Mouse (Mus musculus) embryonic facial prominence, embryonic 10.5 days (tissue): Measurements from ENCODE around the gene Glyctk. TPM values are rescaled to one million over a fixed set of nuclear protein-coding genes. Genes with fewer than 3 reads are reported as not detected.

ENCODE experiments used
- DNase-seq: peaks from one replicate; pipeline ENCODE4 v3.0.0-alpha.2; 2017; ENCODE audit warnings: low spot score
- H3K27ac ChIP-seq: fragments of 300-500 bp; sonication (generic); replicated peaks from 2 replicates; pipeline ENCODE4 v1.5.1; 2016; ENCODE audit warnings: mild to moderate bottlenecking
- H3K27me3 ChIP-seq: fragments of 300-500 bp; sonication (generic); replicated peaks from 2 replicates; pipeline ENCODE4 v1.6.1; 2016; ENCODE audit warnings: low read depth, mild to moderate bottlenecking; ENCODE audit not compliant: poor library complexity, severe bottlenecking
- H3K36me3 ChIP-seq: fragments of 300-500 bp; sonication (generic); replicated peaks from 2 replicates; pipeline ENCODE4 v1.6.1; 2016; ENCODE audit warnings: mild to moderate bottlenecking, moderate library complexity
- H3K4me1 ChIP-seq: fragments of 300-500 bp; sonication (generic); 2 replicates; pipeline ENCODE4 v1.6.1; 2016
- H3K4me3 ChIP-seq: fragments of 300-500 bp; sonication (generic); 2 replicates; pipeline ENCODE4 v1.5.1; 2016; ENCODE audit warnings: mild to moderate bottlenecking, moderate library complexity
- H3K9me3 ChIP-seq: fragments of 300-500 bp; sonication (generic); 2 replicates; pipeline ENCODE4 v1.6.1; 2016; ENCODE audit warnings: mild to moderate bottlenecking
- WGBS: fragments of 180-500 bp; shearing (Covaris S2); methylation state at CpG from one replicate; pipeline ENCODE4 v1.1.7; 2016; 5-methylcytosine and 5-hydroxymethylcytosine counted together
- microRNA counts: library from miRNA; unstranded; fragments of <30 nt; microRNA quantifications from one replicate; lab custom pipeline; 2017
- microRNA-seq: library from miRNA; unstranded; fragments of <30 nt; microRNA quantifications from one replicate; pipeline ENCODE4, GENCODE M21; 2017
- polyA plus RNA-seq: library from polyadenylated mRNA; unstranded; fragments of >200 nt; fragmentation: Nextera tagmentation; extraction: Ambion mirVana; gene quantifications from 2 replicates; pipeline ENCODE4 v1.2.1, GENCODE M21; 2016

Glyctk gene
- polyA plus RNA-seq, 1 experiment from 2014 or later, result 2.9 TPM

GRCm38 (mm10) chr9:106129072-106129471 is 28.9 kb downstream of the Glyctk start:
- DNase-seq, result no peak
- H3K27ac ChIP-seq, result 0 out of 2 replicates have a peak overlapping the region, but pooled peaks have one; percentile 22
- WGBS, result 82% methylated on average over 2 of the region's 2 CpGs

GRCm38 (mm10) chr9:106126786-106127251 is 31.1 kb downstream of the Glyctk start:
- Histone ChIP-seq H3K27ac (peak overlapping the region; percentile 83), H3K9me3 (no peaks in the 10 kb centered on the region), H3K36me3 (no peaks in the 10 kb centered on the region), H3K4me1 (peaks cover 30% of the 10 kb centered on the region), H3K4me3 (no peak overlapping the region), H3K27me3 (no peaks in the 10 kb centered on the region)
- DNase-seq, result peak; percentile 74
- WGBS, result 28% methylated on average over 2 of the region's 2 CpGs

More at GRCm38 (mm10) chr9:106129072-106129471, 28.9 kb downstream of the Glyctk start:
- Histone ChIP-seq H3K9me3 (no peaks in the 10 kb centered on the region), H3K27me3 (no peaks in the 10 kb centered on the region), H3K4me1 (peaks cover 26% of the 10 kb centered on the region), H3K36me3 (no peaks in the 10 kb centered on the region), H3K4me3 (no peak overlapping the region)

GRCm38 (mm10) chr9:106123599-106123998 is 34.3 kb downstream of the Glyctk start:
- Histone ChIP-seq H3K9me3 (no peaks in the 10 kb centered on the region), H3K27ac (no peak overlapping the region), H3K4me3 (no peak overlapping the region), H3K4me1 (peaks cover 29% of the 10 kb centered on the region), H3K36me3 (no peaks in the 10 kb centered on the region), H3K27me3 (no peaks in the 10 kb centered on the region)
- DNase-seq, result peak; percentile 41
- 49% methylated on average over 4 of the region's 4 CpGs for WGBS

- no peak overlapping the region for H3K4me3 ChIP-seq
- DNase-seq, result no peak
- peaks cover 22% of the 10 kb centered on the region for H3K4me1 ChIP-seq
- WGBS, result 80% methylated on average over 9 of the region's 9 CpGs
- H3K27me3 ChIP-seq, result no peaks in the 10 kb centered on the region
- no peak overlapping the region for H3K27ac ChIP-seq
- H3K36me3 ChIP-seq, result no peaks in the 10 kb centered on the region
- no peaks in the 10 kb centered on the region for H3K9me3 ChIP-seq
Measured at GRCm38 (mm10) chr9:106119075-106119474, 38.9 kb downstream of the Glyctk start.

GRCm38 (mm10) chr9:106115801-106116424 is 42.0 kb downstream of the Glyctk start:
- WGBS, result 37% methylated on average over 13 of the region's 13 CpGs
- peaks cover 22% of the 10 kb centered on the region for H3K4me1 ChIP-seq
- peak overlapping the region; percentile 60 for H3K27ac ChIP-seq
- H3K27me3 ChIP-seq, result no peaks in the 10 kb centered on the region
- H3K9me3 ChIP-seq, result no peaks in the 10 kb centered on the region; the same call in 1 of the 2 replicates
- no peaks in the 10 kb centered on the region for H3K36me3 ChIP-seq
- H3K4me3 ChIP-seq, result peak overlapping the region; percentile 34; the same call in 1 of the 2 replicates
- DNase-seq, result peak; percentile 54

GRCm38 (mm10) chr9:106112770-106113423 is 45.0 kb downstream of the Glyctk start:
- peaks cover 22% of the 10 kb centered on the region for H3K4me1 ChIP-seq
- 33% methylated on average over 10 of the region's 10 CpGs for WGBS
- no peak overlapping the region for H3K27ac ChIP-seq
- no peaks in the 10 kb centered on the region for H3K27me3 ChIP-seq
- DNase-seq, result peak; percentile 81
- no peaks in the 10 kb centered on the region for H3K36me3 ChIP-seq
- H3K9me3 ChIP-seq, result no peaks in the 10 kb centered on the region; the same call in 1 of the 2 replicates
- no peak overlapping the region for H3K4me3 ChIP-seq

- Histone ChIP-seq H3K4me1 (no peaks in the 10 kb centered on the region), H3K9me3 (no peaks in the 10 kb centered on the region; the same call in 1 of the 2 replicates), H3K27me3 (no peaks in the 10 kb centered on the region), H3K27ac (no peak overlapping the region), H3K4me3 (no peak overlapping the region), H3K36me3 (no peaks in the 10 kb centered on the region)
- WGBS, result 80% methylated on average over 9 of the region's 9 CpGs
- no peak for DNase-seq
Measured at GRCm38 (mm10) chr9:106106241-106106640, 51.7 kb downstream of the Glyctk start.

- H3K27me3 ChIP-seq, result no peaks in the 10 kb centered on the region
- no peak for DNase-seq
- H3K27ac ChIP-seq, result no peak overlapping the region
- no peak overlapping the region for H3K4me3 ChIP-seq
- H3K9me3 ChIP-seq, result no peaks in the 10 kb centered on the region
- 79% methylated on average over 7 of the region's 7 CpGs for WGBS
- no peaks in the 10 kb centered on the region for H3K36me3 ChIP-seq
- H3K4me1 ChIP-seq, result peaks cover 8% of the 10 kb centered on the region; the same call in 1 of the 2 replicates
Measured at GRCm38 (mm10) chr9:106104401-106104800, 53.5 kb downstream of the Glyctk start.

MicroRNA genes within 50 kb of the gene (microRNA counts, 519-probe panel; counts per million panel counts)
- 5,592 counts per million, percentile 92 among the panel's probes with 10 or more counts for microRNA mmu-let-7g (lab: Ali Mortazavi, UCI)

Small RNA genes within 50 kb of the gene (microRNA-seq; reads per million reads assigned to microRNA genes)
- gene Mir135a-1 (58.3 reads per million, percentile 43 among the genes with 10 or more reads in this experiment), gene Mirlet7g (3,563 reads per million, percentile 86 among the genes with 10 or more reads in this experiment)

Other genes with a start within 250 kb of the Glyctk start
- gene Col6a5, start 197.5 kb downstream of the Glyctk start, polyA plus RNA-seq, result not detected in 2 replicates
- gene Col6a4, start 61.4 kb downstream of the Glyctk start, polyA plus RNA-seq, result 0.09 and 0.25 TPM in 2 replicates
- gene Wdr82, start 12.8 kb upstream of the Glyctk start, polyA plus RNA-seq, result 28.4 and 28.8 TPM in 2 replicates
- 50.2 and 54.1 TPM in 2 replicates for gene Ppm1m, start 41.6 kb upstream of the Glyctk start, polyA plus RNA-seq
- 69.5 and 74.7 TPM in 2 replicates for gene Twf2, start 45.0 kb upstream of the Glyctk start, polyA plus RNA-seq
- gene Tlr9, start 64.5 kb upstream of the Glyctk start, polyA plus RNA-seq, result not detected in 2 replicates
- gene Alas1, start 90.5 kb upstream of the Glyctk start, polyA plus RNA-seq, result 72.1 and 80.7 TPM in 2 replicates
- 39.9 and 46.4 TPM in 2 replicates for gene Poc1a, start 122.9 kb upstream of the Glyctk start, polyA plus RNA-seq
- gene Dusp7, start 210.5 kb upstream of the Glyctk start, polyA plus RNA-seq, result 29.5 and 30.8 TPM in 2 replicates